Mouse (Mus musculus): Measurements from ENCODE around the gene Krit1.

DNA sequence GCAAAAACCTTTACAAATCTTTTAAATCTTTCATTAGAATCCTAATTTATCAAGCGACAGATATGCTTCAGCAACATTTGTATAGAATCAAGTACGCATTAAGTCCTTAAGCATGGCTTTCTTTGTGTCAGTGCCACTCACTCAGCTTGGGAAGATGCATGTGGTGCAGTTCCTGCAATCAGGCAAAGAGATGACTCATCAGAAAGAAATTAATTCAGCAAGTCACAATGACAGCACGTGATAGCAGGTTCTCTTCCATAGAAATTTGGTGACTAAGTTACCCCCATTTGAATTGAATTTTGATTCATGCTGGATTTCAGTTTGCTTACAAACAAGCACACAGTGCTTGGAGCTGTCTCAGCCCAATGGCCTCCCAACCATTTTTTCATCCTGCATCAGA, 70.5 kb downstream of the Krit1 start:
- TF ChIP-seq EP300 (IDR thresholded peaks at IDR 0.05; ENCODE audit: insufficient read depth, low read depth, low read length) (no peak), CTCF (IDR thresholded peaks at IDR 0.05) (no peak)

All from heart, adult 2 months (tissue).